Mouse (Mus musculus) CD4-positive helper T cell, adult 2 months (primary cell): ENCODE data around the gene Ppp1r13l.
A peak's percentile ranks its signal among the peaks of the same experiment; 100 is the strongest.

Source experiments
- DNase-seq: peaks from one replicate; pipeline ENCODE4 v3.0.0-alpha.2; 2012; ENCODE audit warnings: low read depth, missing footprints, low spot score

Gene Ppp1r13l

DNA sequence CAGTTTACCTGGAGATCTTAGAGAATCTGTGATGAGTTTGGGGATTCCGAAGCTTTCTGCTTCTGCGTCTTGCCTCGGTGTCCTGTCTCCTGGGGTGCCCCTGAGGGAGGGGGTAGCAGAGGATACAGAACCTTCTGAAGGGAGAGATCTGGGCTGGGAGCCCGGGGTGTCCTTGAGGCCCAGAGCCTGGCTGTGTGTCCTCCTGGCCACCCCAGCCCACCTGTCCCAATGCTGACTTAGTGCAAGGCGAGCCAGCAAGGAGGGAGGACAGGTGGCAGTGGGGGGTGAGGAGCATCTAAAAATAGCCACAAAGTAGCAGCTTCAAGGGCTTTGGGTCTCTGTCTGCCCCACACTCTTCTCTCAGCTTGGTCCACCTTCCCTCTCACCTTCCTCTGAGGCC is 52.2 kb downstream of the Ppp1r13l start:
- DNase-seq, result no peak

DNA sequence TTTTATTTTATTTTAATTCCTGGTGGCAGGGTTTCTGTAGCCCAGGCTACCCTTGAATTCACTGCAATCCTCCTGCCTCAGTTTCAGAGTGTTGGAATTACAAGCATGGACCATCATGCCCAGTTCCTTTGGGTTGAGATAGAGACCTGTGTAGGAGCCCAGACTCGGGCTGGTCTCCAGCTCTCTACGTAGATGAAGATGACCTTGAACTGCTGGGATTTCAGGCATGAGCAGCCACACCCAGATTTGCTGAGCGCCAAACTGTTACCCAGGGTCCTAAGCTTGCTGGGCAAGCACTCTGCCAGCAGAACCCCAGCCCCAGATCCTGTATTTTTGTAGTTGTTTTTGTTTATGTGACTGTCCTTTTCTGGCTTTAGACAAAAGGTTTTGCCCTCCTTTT is 54.0 kb downstream of the Ppp1r13l start:
- DNase-seq, result no peak

DNA sequence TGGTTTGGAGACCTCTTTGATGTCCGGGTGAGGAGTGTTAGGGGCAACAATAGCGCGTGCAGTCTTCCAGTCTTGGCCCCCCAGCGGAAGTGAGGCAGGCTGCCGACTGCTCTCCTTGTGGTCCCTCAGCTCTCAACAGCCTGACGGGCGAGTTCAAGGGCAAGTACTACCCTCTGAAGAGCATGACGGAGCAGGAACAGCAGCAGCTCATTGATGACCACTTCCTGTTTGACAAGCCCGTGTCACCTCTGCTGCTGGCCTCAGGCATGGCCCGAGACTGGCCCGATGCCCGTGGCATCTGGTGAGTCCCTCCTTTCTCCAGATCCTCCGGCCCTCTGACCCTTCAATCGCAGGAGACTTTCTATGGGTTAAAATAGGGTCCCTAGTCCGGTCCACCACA is 57.0 kb downstream of the Ppp1r13l start:
- DNase-seq, result no peak

DNA sequence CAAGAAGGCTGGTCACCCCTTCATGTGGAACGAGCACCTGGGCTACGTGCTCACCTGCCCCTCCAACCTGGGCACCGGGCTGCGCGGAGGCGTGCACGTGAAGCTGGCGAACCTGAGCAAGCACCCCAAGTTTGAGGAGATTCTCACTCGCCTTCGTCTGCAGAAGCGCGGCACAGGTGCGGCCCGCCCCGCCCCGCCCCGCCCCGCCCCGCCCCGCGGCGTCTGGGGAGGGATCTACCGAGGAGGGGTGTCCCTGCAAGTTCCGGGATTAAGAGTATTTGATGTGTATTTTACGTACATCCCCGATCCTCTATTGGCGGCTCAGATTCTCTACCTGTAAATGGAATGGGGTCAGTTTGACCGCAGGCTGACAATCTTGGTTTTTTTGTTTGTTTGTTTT is 60.6 kb downstream of the Ppp1r13l start:
- DNase-seq, result peak; percentile 62

DNA sequence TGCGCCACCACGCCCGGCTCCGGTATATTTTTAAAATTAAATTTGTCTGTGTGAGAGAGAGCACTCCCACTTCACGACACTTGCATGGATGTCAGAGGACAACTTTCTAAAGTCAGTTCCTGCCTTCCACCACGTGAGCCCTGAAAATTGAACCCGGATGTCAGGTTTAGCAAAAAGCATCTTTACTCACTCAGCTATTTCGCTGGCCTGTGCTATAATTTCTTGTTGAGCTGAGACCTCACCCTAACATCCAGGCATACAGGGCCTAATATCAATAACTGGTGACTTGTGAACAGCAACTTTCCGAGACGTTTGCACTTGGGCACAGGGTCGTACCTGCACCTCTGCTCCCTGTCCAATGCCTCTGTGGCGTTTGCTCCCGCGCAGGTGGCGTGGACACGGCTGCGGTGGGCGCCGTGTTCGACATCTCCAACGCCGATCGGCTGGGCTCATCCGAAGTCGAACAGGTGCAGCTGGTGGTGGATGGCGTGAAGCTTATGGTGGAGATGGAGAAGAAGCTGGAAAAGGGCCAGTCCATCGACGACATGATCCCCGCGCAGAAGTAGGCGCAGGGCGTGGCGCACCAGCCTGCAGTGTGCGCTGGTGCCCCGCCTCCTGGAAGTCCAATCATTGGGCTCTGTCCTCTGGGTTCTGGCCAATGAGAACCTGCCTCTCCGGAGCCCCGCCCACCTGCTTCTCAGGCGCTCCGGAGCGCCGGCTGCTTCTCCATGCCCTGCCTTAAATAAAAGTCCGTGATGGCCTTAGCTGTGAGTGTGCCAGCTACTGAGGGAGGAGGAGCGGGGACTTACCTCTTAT is 61.5 kb downstream of the Ppp1r13l start:
- DNase-seq, result peak; percentile 92

DNA sequence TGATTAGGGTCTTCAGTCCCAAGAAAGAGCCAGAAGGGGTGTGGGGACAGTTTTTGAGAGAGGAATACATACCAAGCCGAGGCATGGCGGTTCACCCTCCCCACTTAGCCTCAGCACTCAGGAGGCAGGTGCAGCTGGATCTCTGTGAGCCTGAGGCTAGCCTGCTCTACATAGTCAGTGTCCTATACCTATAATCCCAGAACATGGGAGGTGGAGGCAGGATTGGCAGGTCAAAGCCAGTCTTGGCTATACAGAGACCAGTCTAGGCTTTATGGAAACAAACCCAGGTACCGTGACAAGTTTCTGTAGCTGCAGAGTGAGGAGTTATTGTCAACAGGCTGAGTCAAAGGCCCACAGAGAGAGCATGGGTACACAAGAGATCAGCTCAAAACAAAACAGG is 63.5 kb downstream of the Ppp1r13l start:
- DNase-seq, result no peak

DNA sequence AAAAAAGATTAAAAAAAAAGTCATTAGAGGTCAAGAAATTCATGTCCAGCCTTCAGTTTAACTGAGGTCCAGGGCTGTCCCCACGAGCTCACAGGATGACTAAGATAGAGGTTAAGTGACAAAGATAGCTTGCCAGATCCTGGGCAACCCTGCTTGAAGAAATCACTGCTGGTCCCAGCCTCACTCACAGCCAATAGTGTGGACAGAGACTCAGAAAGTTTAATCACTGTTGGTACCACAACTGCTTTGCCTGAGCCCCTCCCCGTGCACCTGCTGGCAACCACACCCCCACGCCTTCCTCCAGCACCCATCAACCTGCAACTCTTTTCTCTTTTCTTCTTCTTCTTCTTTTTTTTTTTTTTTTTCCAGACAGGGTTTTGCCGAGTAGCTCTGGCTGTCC is 64.5 kb downstream of the Ppp1r13l start:
- no peak for DNase-seq

DNA sequence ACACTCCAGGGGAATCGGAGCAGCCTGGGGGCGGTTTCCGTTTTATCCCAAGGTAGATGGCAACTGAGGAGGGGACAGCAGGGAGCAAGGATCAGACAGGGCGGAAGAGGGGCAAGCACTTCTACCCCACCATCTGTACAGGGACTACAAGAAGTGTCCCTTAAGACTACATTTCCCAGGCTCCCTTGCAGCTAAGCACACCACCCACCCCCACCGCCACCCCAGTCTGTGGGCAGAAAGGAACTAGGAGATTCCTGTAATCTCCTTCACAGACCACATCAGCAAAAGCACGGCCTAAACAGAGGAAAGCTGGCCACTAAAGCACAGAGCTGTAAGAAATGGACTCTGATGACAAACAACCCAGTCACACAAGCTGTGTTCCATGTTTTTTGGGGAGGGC is 66.8 kb downstream of the Ppp1r13l start:
- DNase-seq, result no peak

DNA sequence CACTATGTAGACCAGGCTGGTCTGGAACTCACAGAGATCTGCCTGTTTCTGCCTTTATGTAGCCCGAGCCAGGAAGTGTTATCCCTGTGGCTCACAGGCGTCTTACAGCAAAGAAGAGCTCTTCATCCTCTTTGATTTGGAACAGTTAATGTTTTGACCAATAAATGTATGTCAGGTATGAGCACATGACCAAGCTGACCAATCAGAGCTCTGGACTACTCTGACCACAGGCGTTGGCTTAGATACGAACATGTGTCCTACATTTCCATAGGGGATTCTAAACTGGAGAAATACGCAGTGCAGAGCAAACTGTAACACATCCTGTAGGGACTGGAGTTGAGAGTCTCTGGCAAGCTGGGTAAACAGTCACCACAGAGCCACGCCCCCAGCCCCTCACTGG is 67.3 kb downstream of the Ppp1r13l start:
- no peak for DNase-seq
